Mouse (Mus musculus): Measurements from ENCODE around the gene Spag5.

Gene Spag5

DNA sequence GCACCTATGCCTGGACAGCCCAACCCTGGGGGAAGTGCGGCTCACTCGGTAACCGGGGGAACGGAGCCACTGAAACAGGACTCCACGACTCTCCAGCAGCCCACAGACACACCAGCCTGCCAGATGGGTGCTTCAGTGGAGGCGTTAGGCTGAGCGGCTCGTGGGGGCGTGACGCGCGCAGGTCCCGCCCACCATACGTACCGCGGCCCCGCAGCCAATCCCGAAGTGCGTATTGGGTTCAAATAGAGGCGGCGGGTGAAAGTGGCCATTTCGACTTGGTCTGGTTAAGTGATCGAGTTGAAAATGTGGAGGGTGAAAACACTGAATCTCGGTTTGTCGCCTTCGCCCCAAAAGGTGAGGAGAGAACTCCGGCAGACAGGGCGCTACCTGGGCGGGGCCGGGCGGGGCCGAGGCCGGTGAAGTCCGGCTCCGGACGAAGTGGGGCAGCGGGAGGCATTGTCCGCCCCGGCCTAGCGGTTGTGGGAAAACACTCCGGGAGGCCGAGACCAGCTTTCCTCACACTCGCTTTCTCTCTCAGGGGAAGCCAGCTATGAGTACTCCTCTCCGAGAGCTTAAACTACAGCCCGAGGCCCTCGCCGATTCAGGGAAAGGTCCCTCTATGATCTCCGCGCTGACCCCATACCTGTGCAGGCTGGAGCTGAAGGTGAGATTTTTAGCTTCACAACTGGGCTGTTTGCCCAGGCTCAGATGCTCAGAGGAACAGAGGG is at the start of gene Spag5:
Spag5 (plus strand) TSS at position 173 of the 728 bp plus-strand sequence.
- DNase-seq (ENCODE audit: low read depth, low spot score), result peak; percentile 92

DNA sequence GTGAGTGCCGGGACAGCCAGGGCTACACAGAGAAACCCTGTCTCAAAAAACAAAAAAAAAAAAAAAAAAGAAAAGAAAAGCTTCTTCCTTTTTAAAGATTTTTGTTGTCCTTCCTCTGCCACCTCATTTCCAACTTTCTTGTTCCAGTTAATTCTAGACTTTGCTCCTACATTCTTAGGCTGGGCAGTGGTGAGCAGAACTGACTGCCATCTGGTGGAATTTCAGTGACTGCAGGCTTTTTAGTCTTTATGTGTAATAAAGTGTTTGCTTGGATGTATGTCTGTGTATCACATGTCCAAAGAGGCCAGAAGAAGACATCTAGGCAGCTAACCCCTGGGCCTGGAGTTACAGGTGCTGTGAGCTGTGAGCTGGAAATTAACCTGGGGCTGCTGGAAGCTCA is 44.7 kb upstream of the Spag5 start:
- DNase-seq (ENCODE audit: low read depth, low spot score), result no peak

DNA sequence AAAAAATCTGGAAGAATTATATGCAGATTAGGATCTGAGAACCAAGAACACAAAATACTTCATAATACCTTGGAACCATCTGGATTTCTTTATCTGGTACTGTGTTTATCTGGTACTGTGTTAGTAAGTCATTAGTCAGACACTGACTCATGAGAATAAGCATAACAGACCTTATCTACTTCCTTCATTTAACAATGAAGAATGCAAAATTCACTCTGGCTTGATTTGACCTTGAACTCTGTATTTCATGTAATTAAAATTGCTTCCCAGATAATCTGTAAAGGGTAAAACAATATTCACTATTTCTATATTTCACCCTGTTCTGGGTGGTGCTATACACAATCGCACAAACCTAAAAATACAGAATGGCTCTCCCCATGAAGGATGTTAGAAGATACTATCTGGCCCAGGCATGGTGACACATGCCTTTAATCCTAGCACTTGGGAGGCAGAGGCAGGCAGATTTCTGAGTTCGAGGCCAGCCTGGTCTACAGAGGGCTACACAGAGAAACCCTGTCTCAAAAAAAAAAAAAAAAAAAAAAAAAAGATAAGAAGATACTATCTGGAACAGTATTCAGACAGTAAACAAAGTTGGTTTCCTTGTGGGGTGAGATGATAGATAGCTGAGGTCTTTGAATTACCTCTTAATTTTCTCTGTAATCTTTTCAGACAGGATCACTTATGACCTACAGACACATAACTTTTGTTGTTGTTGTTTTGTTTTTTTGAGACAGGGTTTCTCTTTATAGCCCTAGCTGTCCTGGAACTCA is 40.7 kb upstream of the Spag5 start:
- DNase-seq (ENCODE audit: low read depth, low spot score), result no peak

DNA sequence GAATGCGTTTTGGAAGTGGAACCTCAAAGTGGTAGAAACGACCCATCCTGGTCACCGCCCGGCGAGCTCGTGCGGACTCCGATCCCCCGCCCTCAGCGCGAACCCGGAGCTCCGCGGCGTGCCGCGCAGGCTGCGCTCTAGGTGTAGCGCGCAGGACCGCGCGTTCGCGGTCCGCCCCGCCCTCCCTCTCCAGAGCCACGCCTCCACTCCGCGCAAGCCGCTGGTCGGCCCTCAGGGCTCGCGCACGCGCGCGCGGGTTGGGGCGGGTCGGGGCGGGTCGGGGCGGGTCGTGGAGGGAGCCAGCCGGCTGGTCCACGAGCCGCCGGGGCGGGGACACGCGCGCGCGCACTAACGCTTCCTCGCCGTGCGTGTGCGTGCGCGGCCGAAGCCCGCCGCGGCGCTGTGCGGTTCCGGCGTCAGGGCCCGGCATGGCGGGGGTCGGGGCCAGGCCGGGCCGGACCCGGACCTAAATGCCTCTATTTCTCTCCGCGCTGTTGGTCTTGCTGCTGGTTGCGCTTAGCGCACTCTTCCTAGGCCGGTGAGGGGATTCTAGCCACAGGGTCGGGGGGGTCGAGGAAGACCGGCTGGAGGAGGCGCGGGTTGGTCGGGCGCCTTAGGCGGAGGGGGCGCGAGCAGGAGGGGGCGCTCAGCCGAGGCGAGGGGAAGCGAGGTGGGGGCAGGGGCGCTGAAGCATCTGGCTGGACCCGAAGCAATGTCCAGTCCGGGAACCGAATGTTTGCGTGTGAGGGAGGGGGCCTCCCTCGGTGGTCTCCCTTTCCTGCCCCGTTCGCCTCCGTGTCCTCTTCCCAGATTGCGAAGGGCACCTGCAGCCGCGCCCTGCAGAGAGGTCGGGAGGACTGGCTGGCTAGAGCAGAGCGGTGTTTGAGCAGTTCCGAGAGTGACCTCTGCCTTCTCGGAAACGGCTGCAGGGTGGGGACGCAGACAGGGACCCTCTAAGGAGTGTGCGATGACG is 39.7 kb upstream of the Spag5 start, which contains the start of gene 2610507B11Rik:
2610507B11Rik (plus strand) TSS at position 373 of the 973 bp plus-strand sequence.
- DNase-seq (ENCODE audit: low read depth, low spot score), result peak; percentile 95

DNA sequence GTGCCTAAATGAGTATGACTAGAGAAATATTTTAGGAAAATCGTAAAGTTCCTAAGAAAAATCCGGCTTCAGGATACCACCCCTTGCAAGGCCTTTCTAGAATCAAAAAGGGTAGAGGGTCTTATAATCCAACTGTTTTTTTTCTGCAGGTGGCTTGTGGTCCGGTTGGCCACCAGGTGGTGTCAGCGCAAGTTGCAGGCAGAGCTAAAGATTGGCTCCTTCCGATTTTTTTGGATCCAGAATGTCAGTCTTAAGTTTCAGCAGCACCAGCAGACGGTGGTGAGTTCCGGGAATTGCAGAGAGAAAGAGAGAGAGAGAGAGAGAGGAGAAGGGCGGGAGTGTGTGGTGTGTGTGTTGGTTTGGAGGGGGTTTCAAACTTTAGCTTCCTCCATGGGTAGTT is 38.8 kb upstream of the Spag5 start:
- DNase-seq (ENCODE audit: low read depth, low spot score), result peak; percentile 90

DNA sequence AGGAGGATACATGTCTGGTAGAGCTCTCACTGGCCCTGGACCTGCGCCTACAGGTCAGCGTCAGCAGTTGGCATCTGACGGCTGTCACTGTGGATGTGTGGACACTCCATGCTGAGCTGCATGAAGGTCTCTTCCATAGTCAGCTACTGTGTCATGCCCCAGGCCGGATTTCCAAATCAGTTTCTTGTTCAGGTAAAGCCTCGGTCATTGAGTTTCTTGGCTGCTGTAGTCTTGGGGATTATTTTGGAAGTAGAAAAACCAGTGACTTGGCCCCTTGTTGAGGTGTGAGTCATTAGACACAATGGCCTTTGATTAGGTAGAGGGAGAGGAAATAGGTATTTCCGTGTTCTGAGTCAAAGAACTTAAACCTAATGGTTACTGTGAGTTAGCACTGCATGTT is 35.8 kb upstream of the Spag5 start:
- DNase-seq (ENCODE audit: low read depth, low spot score), result no peak

DNA sequence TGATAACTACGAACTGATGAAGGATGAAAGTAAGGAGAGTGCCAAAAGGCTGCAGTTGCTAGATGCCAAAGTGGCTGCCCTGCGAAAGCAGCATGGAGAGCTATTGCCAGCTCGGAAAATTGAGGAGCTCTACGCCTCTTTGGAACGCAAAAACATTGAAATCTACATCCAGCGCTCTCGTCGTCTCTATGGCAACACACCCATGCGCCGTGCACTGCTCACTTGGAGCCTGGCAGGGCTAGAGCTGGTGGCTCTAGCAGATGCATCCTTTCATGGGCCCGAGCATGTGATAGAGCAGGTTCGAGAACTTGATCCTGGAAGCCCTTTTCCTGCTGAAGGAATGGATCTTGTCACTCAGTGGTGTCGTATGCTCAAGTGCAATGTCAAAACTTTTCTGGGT is 29.3 kb upstream of the Spag5 start:
- DNase-seq (ENCODE audit: low read depth, low spot score), result no peak

DNA sequence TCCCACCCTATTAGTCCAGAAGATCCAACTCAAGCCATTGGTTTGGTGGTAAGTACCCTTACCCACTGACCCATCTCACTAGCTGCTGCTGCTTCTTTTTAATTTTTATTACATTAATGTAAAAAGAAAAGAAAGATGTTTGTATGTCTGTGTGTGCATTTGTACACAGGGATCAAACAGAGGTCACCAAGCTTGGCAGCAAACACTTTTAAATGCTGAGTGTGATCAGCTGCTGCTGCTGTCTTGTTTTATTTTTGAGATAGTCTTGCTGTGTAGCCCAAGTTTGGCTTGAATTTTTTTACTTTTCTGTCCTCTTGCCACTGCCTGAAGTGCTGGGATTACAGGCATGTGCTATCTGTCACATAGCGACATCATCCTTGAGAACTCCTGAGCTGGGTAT is 25.7 kb upstream of the Spag5 start:
- DNase-seq (ENCODE audit: low read depth, low spot score), result no peak

DNA sequence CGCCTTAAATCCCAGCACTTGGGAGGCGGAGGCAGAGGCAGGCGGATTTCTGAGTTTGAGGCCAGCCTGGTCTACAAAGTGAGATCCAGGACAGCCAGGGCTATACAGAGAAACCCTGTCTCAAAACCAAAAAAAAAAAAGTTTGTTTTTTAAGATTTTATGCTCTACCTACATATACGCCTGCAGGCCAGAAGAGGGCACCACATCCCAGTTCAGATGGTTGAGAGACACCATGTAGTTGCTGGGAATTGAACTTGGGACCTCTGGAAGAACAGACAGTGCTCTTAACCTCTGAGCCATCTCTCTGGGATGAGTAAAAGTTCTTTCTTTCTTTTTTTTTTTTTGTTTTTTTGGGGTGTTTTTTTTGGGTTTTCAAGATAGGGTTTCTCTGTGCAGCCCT is 25.2 kb upstream of the Spag5 start:
- peak; percentile 67 for DNase-seq (ENCODE audit: low read depth, low spot score)

DNA sequence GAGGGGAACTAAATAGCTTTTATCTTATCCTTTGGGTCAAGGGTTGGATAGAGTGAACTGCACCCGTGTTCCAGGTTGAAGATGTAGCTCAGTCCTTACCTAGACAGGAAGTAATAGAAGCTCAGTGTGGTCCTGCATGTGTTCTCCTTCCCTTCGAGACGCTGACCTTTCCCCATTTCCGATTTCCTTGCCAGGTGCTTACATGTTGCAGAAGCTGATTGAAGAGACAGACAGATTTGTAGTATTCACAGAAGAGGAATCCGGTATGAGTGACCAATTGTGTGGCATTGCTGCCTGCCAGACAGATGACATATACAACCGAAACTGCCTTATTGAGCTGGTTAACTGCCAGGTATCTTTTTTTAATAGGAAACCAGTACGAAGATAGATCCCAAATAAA is 22.5 kb upstream of the Spag5 start:
- DNase-seq (ENCODE audit: low read depth, low spot score), result no peak

DNA sequence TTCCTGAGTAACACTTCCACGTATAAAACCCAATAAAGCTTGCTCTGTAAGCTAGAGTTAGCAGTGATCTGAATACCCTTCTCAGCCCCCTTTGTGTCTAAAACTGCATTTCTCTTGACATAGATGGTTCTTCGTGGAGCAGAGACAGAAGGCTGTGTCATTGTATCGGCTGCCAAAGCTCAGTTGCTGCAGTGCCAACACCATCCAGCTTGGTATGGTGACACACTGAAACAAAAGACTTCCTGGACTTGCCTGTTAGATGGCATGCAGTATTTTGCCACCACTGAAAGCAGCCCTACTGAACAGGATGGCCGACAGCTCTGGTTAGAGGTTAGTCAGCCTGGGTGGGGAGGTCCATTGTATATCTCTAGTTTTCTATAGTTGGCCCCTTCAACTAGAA is 21.7 kb upstream of the Spag5 start:
- DNase-seq (ENCODE audit: low read depth, low spot score), result no peak

DNA sequence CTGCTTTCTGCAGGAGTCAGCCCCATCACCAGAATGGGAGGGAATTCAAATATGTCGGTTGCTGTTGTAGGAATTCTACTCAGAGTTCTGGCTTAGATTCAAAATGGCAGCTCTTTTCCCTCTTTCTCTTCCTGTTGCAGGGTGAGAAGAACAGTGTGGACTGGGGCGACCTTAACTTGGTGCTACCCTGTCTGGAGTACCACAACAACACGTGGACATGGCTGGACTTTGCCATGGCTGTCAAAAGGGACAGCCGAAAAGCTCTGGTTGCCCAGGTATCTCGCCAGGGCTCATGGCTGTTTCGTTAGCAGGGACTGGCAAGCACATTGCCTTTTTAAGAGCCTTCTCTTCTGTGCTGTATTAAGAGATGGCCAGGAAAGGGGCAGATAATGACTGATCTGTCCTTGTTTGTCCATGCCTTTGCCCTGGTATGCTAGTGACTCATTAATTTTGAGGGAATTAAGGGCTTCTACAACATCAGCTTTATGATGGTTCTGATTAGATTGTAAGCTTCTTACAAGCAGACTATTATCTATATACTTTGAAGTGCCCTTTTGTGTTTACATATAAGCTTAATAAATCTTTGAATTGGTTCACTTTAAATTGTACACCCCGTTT is 12.1 kb upstream of the Spag5 start:
- DNase-seq (ENCODE audit: low read depth, low spot score), result no peak

DNA sequence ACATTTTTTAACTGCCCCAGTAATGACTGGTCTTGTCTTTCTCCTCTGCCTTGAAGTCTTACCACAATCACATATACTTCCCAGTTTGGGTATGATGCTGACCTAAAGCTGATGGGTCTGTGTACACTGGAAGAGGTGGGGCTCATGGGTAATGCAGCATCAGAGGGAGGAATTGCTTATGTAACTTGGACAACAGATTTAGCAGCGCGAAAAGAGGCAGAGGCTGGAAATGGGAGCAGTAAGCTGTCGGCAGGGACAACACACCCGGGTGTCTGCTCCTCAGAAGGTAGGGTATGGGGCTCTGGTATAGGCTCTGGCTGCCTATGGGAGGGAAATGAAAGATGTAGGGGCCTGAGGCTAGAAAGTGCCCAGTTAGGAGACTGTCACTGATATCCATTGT is 10.7 kb upstream of the Spag5 start, which contains the start of gene BC030499:
BC030499 (plus strand) TSS at position 188 of the 400 bp plus-strand sequence.
- no peak for DNase-seq (ENCODE audit: low read depth, low spot score)

DNA sequence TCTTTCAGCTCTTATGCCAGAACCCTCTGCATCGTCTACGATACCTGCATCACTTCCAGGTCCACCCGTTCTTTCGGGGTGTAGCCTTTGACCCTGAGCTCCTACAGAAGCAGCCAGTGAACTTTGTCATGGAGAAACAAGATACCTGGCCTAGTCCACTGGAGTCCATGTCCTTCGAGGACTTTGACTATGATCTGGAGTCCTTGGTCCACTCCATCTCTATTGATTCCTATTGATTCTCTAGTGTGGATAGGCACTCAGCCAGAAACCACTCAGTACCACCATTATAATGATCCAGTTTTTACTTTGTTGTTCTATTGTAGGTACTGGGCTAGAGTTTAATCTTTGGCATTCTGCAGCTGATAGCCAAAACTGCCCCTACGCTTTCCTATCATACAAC is 6.7 kb upstream of the Spag5 start:
- DNase-seq (ENCODE audit: low read depth, low spot score), result no peak

DNA sequence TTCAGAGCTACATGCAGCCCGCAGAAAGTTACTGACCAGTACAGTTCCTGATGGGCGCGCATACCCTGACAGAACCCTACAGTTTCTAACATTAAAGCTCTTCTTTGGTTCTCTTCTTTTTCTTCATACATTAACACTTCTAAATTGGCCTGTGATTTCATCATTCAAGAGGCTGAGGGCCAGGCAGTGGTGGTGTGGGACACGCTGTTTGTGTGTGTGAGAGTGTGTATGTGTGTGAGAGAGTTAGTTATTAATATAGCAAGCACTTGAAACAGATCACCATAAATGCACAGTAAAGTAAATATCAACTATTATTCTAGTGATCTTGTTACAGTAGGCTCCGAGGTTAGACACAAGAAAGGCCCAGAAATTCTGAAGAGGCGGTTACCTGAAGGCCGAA is 412 bp upstream of the Spag5 start:
- DNase-seq (ENCODE audit: low read depth, low spot score), result no peak

DNA sequence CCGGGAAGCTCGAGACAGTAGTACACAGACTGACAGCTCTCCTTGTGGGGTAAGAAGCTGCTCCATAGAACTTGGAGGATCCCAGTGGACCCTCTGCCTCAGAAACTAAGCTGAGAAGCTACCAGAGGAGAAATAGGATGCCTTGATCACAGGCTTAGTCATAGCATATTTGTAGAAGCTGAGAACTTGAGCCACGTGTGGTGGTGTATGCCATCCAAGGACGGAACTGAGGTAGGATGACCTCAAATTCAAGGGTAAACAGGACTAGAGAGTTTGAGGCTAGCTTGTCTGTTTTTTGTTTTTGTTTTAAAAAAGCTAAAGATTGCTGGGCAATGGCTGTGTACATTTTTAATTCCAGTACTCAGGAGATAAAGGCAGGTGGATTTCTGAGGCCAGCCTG is 3.9 kb downstream of the Spag5 start:
- DNase-seq (ENCODE audit: low read depth, low spot score), result no peak

DNA sequence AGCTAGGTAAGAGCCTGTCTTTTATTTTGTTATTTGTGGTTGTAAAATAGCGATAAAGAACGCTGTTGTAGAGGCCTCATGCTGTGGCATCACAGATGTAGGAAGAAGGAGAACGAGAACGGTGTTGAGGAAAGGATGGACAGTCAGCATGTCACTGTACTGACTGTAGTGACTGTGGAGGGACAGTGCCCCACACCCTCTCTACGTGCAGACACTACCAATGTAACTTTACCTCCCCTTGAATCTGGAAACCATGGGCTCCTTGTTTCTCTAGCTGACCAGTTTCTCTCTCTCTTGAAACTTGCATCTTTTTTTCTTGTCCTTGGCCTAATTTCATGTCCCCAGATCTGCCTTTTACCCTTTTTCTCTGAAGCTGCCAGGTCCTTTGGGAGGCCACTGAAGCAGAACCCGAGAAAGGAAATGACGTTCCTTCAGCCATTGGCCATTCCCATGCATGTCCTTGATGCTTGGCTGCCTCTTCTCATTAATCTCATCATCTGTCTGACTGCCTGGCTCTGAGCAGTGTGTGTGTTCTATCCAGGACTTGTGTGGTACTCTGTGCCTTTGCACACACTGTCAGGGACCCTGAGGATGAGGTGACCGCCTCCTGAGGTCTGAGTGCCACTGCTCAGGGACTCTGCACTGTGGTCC is 9.7 kb downstream of the Spag5 start:
- no peak for DNase-seq (ENCODE audit: low read depth, low spot score)

DNA sequence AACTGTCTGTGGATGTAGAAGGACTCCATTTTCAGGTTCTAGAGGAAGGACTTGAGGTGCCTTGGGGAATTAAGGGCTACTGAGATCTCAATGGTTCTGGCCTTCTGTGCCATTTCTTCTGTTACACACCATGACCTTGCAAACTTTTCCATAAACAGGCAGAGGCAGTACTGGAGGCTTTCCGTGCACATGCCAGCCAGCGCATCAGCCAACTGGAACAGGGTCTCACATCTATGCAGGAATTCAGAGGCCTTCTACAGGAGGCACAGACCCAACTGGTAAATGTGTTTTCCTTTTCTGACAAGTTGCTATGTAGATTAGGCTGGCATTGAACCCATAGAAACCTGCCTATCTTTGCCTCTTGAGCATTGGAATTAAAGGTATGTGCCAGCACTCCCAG is 12.3 kb downstream of the Spag5 start:
- DNase-seq (ENCODE audit: low read depth, low spot score), result no peak

DNA sequence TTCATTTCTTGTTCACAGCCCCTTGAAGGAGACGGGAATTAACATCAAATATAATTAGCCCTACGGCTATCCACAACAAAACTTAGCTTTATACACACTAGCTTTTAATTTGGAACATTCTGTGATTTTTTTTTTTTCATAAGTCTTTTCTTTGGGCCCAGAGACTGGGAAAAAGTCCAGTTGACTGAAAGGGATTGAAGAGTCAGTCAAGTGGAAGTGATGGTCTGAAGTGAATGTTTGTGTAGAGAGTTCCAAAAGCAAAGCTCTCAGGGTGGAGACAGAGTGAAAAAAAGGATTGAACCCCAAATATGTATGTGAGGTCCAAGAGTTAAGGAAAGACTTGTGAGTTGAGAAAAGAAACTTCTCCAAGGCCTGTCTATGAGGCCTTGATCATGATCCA is 17.1 kb downstream of the Spag5 start:
- DNase-seq (ENCODE audit: low read depth, low spot score), result no peak

DNA sequence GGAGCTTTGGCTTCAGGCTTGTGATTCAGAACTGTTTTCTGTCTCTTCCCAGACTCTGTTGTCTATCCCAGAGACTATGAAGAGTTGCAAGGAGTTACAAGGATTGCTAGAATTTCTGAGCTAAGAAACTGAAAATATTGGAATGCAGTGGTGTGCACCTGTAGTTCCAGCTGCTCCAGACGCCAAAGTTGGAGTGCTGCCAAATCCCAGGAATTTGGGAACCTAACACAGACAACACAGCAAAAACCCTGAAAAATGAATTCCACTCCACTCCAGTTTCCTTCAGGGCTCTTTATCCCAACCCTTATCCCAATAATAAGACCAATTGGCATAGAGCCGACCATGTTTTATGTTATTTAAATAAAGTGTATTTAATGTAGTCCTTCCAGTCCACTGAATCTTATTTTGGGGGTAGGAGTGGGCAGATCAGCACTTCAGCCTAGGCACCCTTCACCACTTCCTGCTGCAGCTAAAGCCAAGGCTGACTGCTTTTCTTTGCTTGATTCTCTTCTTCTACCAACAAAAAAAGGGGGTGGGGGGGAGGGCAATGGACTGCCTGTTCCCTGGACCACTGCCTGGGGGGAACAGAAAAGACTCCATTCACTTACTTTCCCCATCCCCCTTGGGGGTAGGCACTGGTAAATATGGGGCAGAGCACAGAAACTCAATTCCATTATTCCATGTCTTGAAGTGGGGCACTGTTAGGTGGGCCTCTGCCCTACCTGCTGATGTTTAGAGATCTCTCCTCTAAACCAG is 20.9 kb downstream of the Spag5 start:
- no peak for DNase-seq (ENCODE audit: low read depth, low spot score)

Data from ES-CJ7 (cell line).